Mouse (Mus musculus) heart, embryonic 13.5 days (tissue): ENCODE results near the gene Araf. TPM values are rescaled to one million over a fixed set of nuclear protein-coding genes. Genes with fewer than 3 reads are reported as not detected.

Experiments used
- ATAC-seq: fragments of 200-750 bp; cut with Nextera tagmentation; 2 replicates; pipeline ENCODE4 v1.8.0; 2017; ENCODE audit warnings: moderate TSS enrichment; ENCODE audit not compliant: insufficient number of reproducible peaks, low FRiP score, low TSS enrichment; ENCODE audit errors: extremely low read depth
- H3K27ac ChIP-seq: fragments of 300-500 bp; sonication (generic); replicated peaks from 2 replicates; pipeline ENCODE4 v1.5.1; 2015; ENCODE audit warnings: moderate library complexity, mild to moderate bottlenecking, inconsistent platforms
- H3K27me3 ChIP-seq: fragments of 300-500 bp; sonication (generic); replicated peaks from 2 replicates; pipeline ENCODE4 v1.6.1; 2015; ENCODE audit warnings: mild to moderate bottlenecking, inconsistent platforms
- H3K36me3 ChIP-seq: fragments of 300-500 bp; sonication (generic); 2 replicates; pipeline ENCODE4 v1.6.1; 2015; ENCODE audit warnings: mild to moderate bottlenecking, inconsistent platforms
- H3K4me1 ChIP-seq: fragments of 300-500 bp; sonication (generic); 2 replicates; pipeline ENCODE4 v1.6.1; 2015; ENCODE audit warnings: inconsistent platforms
- H3K4me2 ChIP-seq: fragments of 300-500 bp; sonication (generic); 2 replicates; pipeline ENCODE4 v1.6.1; 2015; ENCODE audit warnings: inconsistent platforms, mild to moderate bottlenecking, moderate library complexity
- H3K4me3 ChIP-seq: fragments of 300-500 bp; sonication (generic); 2 replicates; pipeline ENCODE4 v1.5.1; 2015; ENCODE audit warnings: moderate library complexity, mild to moderate bottlenecking, inconsistent platforms
- H3K9ac ChIP-seq: fragments of 300-500 bp; sonication (generic); 2 replicates; pipeline ENCODE4 v1.6.1; 2015; ENCODE audit warnings: inconsistent platforms, mild to moderate bottlenecking, moderate library complexity
- H3K9me3 ChIP-seq: fragments of 300-500 bp; sonication (generic); 2 replicates; pipeline ENCODE4 v1.6.1; 2016; ENCODE audit warnings: inconsistent platforms
- WGBS: fragments of 180-500 bp; shearing (Covaris S2); methylation state at CpG from one replicate; pipeline ENCODE4 v1.1.7; 2015; ENCODE audit warnings: mixed read lengths; 5-methylcytosine and 5-hydroxymethylcytosine counted together
- microRNA-seq: library from miRNA; unstranded; fragments of <30 nt; microRNA quantifications from one replicate; pipeline ENCODE4, GENCODE M21; 2016
- polyA plus RNA-seq: library from polyadenylated mRNA; unstranded; fragments of >200 nt; fragmentation: Nextera tagmentation; extraction: Ambion mirVana; gene quantifications from 2 replicates; pipeline ENCODE4 v1.2.1, GENCODE M21; 2015

The Araf gene
- polyA plus RNA-seq, 1 experiment from 2014 or later = 90.5 TPM

GRCm38 (mm10) chrX:20910074-20910473, 112.5 kb downstream of the Araf start:
- WGBS = 25% methylated on average over 3 of the region's 3 CpGs
- Histone ChIP-seq H3K9ac (no peak overlapping the region), H3K4me2 (no peak overlapping the region), H3K9me3 (no peaks in the 10 kb centered on the region), H3K27me3 (no peaks in the 10 kb centered on the region), H3K36me3 (no peaks in the 10 kb centered on the region), H3K4me1 (no peaks in the 10 kb centered on the region), H3K27ac (no peak overlapping the region), H3K4me3 (no peak overlapping the region)
- no peak for ATAC-seq

Small RNAs within 50 kb of the gene (microRNA-seq; reads per million reads assigned to microRNA genes)
- gene Gm24824 (not detected), gene Mir5617 (not detected)

Other genes starting within 250 kb of the Araf start
- 1.1 and 5.3 TPM in 2 replicates for gene Rgn, start 248.0 kb upstream of the Araf start, polyA plus RNA-seq
- 41.4 and 41.8 TPM in 2 replicates for gene Rbm10, start 180.3 kb upstream of the Araf start, polyA plus RNA-seq
- 332 and 376 TPM in 2 replicates for gene Ndufb11, start 180.2 kb upstream of the Araf start, polyA plus RNA-seq
- gene Uba1, start 139.5 kb upstream of the Araf start, polyA plus RNA-seq = 165 TPM in 2 replicates
- gene Cdk16, start 109.9 kb upstream of the Araf start, polyA plus RNA-seq = 99.7 and 107 TPM in 2 replicates
- gene Usp11, start 93.9 kb upstream of the Araf start, polyA plus RNA-seq = 34.9 and 36.1 TPM in 2 replicates
- 32.4 and 35.9 TPM in 2 replicates for gene Timp1, start 72.4 kb downstream of the Araf start, polyA plus RNA-seq
- gene Syn1, start 123.2 kb downstream of the Araf start, polyA plus RNA-seq = 0.05 and 0.15 TPM in 2 replicates
- 2.5 and 3.8 TPM in 2 replicates for gene Cfp, start 133.7 kb downstream of the Araf start, polyA plus RNA-seq
- gene Elk1, start 152.8 kb downstream of the Araf start, polyA plus RNA-seq = 9.9 and 11.1 TPM in 2 replicates
- gene Uxt, start 164.2 kb downstream of the Araf start, polyA plus RNA-seq = 46.6 and 56.5 TPM in 2 replicates